Mouse (Mus musculus) forebrain, embryonic 16.5 days (tissue): Measurements from ENCODE around the gene Agrn. TPM values are rescaled to one million over a fixed set of nuclear protein-coding genes. Genes with fewer than 3 reads are reported as not detected.

Experiments used
- ATAC-seq: fragments of 200-750 bp; cut with Nextera tagmentation; 2 replicates; pipeline ENCODE4 v1.8.0; 2017; ENCODE audit warnings: mild to moderate bottlenecking, moderate library complexity
- H3K27ac ChIP-seq: fragments of 300-500 bp; sonication (generic); 2 replicates; pipeline ENCODE4 v1.5.1; 2014; ENCODE audit warnings: low read length, control low read depth
- H3K27me3 ChIP-seq: fragments of 300-500 bp; sonication (generic); replicated peaks from 2 replicates; pipeline ENCODE4 v1.6.1; 2014; ENCODE audit warnings: low read length; ENCODE audit not compliant: control insufficient read depth, insufficient read depth
- H3K36me3 ChIP-seq: fragments of 300-500 bp; sonication (generic); 2 replicates; pipeline ENCODE4 v1.6.1; 2014; ENCODE audit not compliant: control insufficient read depth, insufficient read depth
- H3K4me1 ChIP-seq: fragments of 300-500 bp; sonication (generic); replicated peaks from 2 replicates; pipeline ENCODE4 v1.6.1; 2014; ENCODE audit warnings: low read length; ENCODE audit not compliant: control insufficient read depth, insufficient read depth
- H3K4me2 ChIP-seq: fragments of 300-500 bp; sonication (generic); 2 replicates; pipeline ENCODE4 v1.6.1; 2014; ENCODE audit warnings: mild to moderate bottlenecking, low read length, control low read depth
- H3K4me3 ChIP-seq: fragments of 300-500 bp; sonication (generic); replicated peaks from 2 replicates; pipeline ENCODE4 v1.5.1; 2014; ENCODE audit warnings: mild to moderate bottlenecking, low read length, control low read depth
- H3K9ac ChIP-seq: fragments of 300-500 bp; sonication (generic); replicated peaks from 2 replicates; pipeline ENCODE4 v1.6.1; 2014; ENCODE audit warnings: low read depth, low read length, control low read depth
- H3K9me3 ChIP-seq: fragments of 300-500 bp; sonication (generic); 2 replicates; pipeline ENCODE4 v1.6.1; 2016; ENCODE audit warnings: low read length; ENCODE audit not compliant: control insufficient read depth
- WGBS: fragments of 180-500 bp; shearing (Covaris S2); extraction: QIAGEN DNeasy Blood & Tissue Kit; methylation state at CpG from one replicate; pipeline ENCODE4 v1.1.7; 2014; 5-methylcytosine and 5-hydroxymethylcytosine counted together
- polyA plus RNA-seq: library from polyadenylated mRNA; unstranded; fragments of >200 nt; fragmentation: Nextera tagmentation; extraction: Ambion mirVana; gene quantifications from 2 replicates; pipeline ENCODE4 v1.2.1, GENCODE M21; 2015

Gene Agrn
- polyA plus RNA-seq, 1 experiment from 2014 or later = 125 TPM

DNA sequence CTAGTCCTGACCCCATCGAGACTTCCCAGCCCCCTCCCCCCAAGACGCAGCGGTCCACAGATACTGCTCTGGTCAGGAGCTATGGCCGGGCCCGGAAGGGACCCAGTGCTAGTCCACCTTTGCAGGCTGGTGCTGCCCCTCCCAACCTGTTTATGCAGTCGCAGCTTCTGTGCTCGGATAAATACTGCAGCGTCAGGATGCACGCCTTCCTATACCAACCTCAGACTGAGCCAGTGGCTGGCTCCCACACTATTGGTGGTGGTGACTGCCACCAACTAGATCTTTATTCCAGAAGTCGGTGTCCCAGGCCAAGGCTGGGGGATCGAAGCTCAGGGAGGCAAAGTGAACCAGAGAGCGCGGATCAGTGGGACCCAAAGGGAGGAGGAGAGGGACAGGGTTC lies 62.2 kb downstream of the Agrn start:
- H3K9me3 ChIP-seq = no peaks in the 10 kb centered on the region; the same call in 1 of the 2 replicates
- H3K4me1 ChIP-seq = no peaks in the 10 kb centered on the region
- H3K27me3 ChIP-seq = no peaks in the 10 kb centered on the region
- H3K27ac ChIP-seq = no peak overlapping the region
- 91% methylated on average over 13 of the region's 13 CpGs for WGBS
- H3K4me3 ChIP-seq = no peak overlapping the region
- ATAC-seq = no peak
- no peak overlapping the region for H3K4me2 ChIP-seq
- no peaks in the 10 kb centered on the region for H3K36me3 ChIP-seq
- H3K9ac ChIP-seq = no peak overlapping the region

DNA sequence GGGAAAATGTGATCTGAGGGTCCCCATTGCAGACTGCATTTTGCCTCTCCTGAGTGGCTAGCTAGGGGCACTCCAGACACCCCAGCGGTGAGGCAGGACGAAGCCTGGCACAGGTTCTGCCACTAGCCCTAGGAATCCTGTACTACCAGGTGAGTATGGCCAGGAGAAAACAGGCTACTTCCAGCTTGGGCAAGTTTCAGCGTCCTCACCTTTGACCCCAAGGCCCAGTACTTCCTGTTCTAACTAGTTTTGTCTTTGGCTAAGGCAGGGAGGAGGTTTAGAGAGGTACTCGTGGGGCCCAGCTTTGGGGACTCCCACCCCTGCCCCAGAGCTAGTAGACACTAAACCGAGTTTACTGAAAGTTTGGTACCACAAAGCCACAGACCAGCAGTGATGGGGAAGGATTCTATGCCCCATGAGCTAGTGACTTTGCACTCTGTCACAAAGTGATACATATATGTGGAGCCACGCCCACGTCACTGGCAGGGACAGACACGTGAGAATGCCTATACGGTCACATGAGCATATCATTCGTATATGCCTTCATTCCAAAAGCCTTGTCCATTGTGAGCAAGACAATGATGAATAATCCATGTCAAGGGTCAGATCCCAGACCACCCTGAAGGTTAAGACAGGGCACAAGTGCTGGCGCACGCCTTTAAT lies 63.2 kb downstream of the Agrn start:
- Histone ChIP-seq H3K36me3 (no peaks in the 10 kb centered on the region), H3K9me3 (no peaks in the 10 kb centered on the region; the same call in 1 of the 2 replicates), H3K27ac (no peak overlapping the region), H3K4me2 (no peak overlapping the region), H3K9ac (no peak overlapping the region), H3K27me3 (no peaks in the 10 kb centered on the region), H3K4me3 (no peak overlapping the region), H3K4me1 (no peaks in the 10 kb centered on the region)
- ATAC-seq = no peak
- WGBS = 87% methylated on average over 12 of the region's 12 CpGs

DNA sequence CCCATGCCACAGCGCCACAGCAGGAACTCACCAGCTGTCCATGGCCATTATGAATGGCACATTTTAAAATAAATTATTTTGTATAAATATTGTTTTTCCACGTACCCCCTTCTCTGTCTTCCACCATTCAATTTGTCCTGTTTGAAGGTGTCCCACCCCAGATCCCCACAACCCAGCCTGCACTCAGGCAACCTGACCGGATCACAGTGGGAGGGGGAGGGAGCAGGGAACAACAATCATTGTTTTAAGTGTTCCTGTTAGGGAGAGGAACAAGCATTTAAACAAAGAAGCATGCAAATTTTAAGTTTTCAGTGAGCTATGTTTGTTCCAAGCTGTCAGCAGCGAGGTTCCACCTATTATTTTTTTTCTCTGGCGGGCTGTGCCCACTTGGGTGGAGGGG lies 64.0 kb downstream of the Agrn start:
- no peaks in the 10 kb centered on the region for H3K36me3 ChIP-seq
- H3K4me3 ChIP-seq = no peak overlapping the region
- H3K27ac ChIP-seq = no peak overlapping the region
- H3K27me3 ChIP-seq = no peaks in the 10 kb centered on the region
- WGBS = 49% methylated on average over 5 of the region's 5 CpGs
- H3K9ac ChIP-seq = no peak overlapping the region
- no peak overlapping the region for H3K4me2 ChIP-seq
- ATAC-seq = no peak
- H3K4me1 ChIP-seq = no peaks in the 10 kb centered on the region
- no peaks in the 10 kb centered on the region; the same call in 1 of the 2 replicates for H3K9me3 ChIP-seq

- 86% methylated on average over 10 of the region's 10 CpGs for WGBS
- Histone ChIP-seq H3K4me2 (no peak overlapping the region), H3K4me3 (no peak overlapping the region), H3K27me3 (no peaks in the 10 kb centered on the region), H3K36me3 (peaks cover 2% of the 10 kb centered on the region; the same call in 1 of the 2 replicates), H3K9ac (no peak overlapping the region), H3K4me1 (no peaks in the 10 kb centered on the region), H3K27ac (no peak overlapping the region), H3K9me3 (no peaks in the 10 kb centered on the region)
- no peak for ATAC-seq
Measured at GRCm38 (mm10) chr4:156130940-156131339, 66.3 kb downstream of the Agrn start.

DNA sequence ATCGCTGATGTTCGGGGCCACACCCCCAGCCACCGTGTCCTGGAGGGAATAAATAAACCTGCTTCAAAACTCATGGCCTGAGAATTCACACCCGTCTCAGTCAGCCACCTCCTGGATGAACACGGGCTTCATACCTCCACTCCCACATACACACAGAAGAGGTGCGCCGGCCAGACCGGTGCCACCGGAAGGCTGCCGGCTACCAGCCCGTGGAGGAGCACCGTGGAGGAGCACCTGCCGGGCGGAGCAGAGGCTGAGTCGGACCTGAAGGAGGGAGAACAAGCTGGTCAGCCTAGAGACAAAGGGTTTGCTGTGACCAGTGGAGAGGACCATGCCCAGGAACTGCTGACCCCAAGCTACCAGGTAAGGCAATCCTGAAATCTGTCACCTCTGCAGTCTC lies 66.9 kb downstream of the Agrn start, which contains the start of gene Rnf223:
TSS of gene Rnf223 (plus strand) at position 78 of the 400 bp plus-strand sequence.
- ATAC-seq = no peak
- peaks cover 7% of the 10 kb centered on the region; the same call in 1 of the 2 replicates for H3K36me3 ChIP-seq
- no peak within 1 kb of the TSS for H3K4me2 ChIP-seq
- H3K27me3 ChIP-seq = no peaks in the 10 kb centered on the region
- H3K9me3 ChIP-seq = no peaks in the 10 kb centered on the region
- H3K4me1 ChIP-seq = no peaks in the 10 kb centered on the region
- WGBS = 89% methylated on average over 15 of the region's 15 CpGs
- H3K9ac ChIP-seq = no peak within 1 kb of the TSS
- no peak within 1 kb of the TSS for H3K27ac ChIP-seq
- no peak within 1 kb of the TSS for H3K4me3 ChIP-seq

- Histone ChIP-seq H3K4me2 (no peak overlapping the region), H3K9me3 (no peaks in the 10 kb centered on the region), H3K27me3 (no peaks in the 10 kb centered on the region), H3K9ac (no peak overlapping the region), H3K36me3 (peaks cover 9% of the 10 kb centered on the region; the same call in 1 of the 2 replicates), H3K4me1 (no peaks in the 10 kb centered on the region), H3K27ac (no peak overlapping the region), H3K4me3 (no peak overlapping the region)
- ATAC-seq = no peak
- 85% methylated on average over 5 of the region's 5 CpGs for WGBS
Measured at GRCm38 (mm10) chr4:156128746-156129145, 68.5 kb downstream of the Agrn start.

GRCm38 (mm10) chr4:156126841-156127240 lies 70.4 kb downstream of the Agrn start:
- Histone ChIP-seq H3K36me3 (peaks cover 25% of the 10 kb centered on the region), H3K27me3 (no peaks in the 10 kb centered on the region), H3K27ac (no peak overlapping the region), H3K4me3 (no peak overlapping the region), H3K4me1 (no peaks in the 10 kb centered on the region), H3K9ac (no peak overlapping the region), H3K4me2 (no peak overlapping the region), H3K9me3 (no peaks in the 10 kb centered on the region)
- WGBS = 90% methylated on average over 7 of the region's 7 CpGs
- no peak for ATAC-seq

DNA sequence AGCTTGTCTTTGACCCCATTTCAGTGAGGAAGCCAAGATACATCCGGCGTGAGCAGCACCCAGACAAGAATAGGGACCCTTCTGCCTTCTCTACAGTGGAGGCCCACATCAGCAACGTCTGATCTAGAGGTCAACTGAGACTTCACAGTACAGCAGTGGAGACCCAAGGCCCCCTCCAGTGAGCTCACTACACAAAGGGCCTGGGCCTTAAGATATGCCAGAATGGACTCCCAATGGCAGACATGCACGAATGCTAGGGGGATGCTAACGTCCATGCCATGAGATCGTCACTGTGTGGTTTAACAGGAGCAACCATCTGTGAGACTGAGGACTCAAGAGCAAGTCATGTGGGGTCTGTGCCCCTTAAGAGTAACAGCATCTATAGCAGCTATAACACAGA lies 71.9 kb downstream of the Agrn start:
- H3K36me3 ChIP-seq = peaks cover 34% of the 10 kb centered on the region

DNA sequence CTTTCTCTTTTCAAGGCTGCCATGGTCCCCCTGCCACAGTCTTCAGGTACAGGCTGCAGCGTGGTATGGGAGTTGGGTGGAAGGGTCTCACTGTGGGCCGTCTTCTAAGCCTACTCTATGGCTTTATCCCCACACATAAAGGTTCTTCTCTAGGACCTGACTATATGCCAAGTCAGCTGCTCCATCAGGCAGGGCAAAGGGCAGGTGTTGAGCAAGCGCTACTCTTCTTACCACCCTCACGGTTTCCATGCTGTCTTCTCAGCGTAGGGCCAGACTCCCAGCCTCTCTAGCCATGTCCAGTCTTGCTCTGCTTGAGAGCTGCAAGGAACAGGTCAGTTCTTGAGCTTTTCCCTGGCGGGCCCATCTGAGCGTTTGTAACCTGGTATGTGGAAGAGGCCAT lies 73.2 kb downstream of the Agrn start:
- Histone ChIP-seq H3K9ac (no peak overlapping the region), H3K4me1 (no peaks in the 10 kb centered on the region), H3K27me3 (no peaks in the 10 kb centered on the region), H3K4me3 (no peak overlapping the region), H3K27ac (no peak overlapping the region), H3K9me3 (no peaks in the 10 kb centered on the region), H3K36me3 (peaks cover 43% of the 10 kb centered on the region), H3K4me2 (no peak overlapping the region)
- no peak for ATAC-seq
- WGBS = 98% methylated on average over 7 of the region's 7 CpGs

More for the DNA sequence above, 71.9 kb downstream of the Agrn start:
- Histone ChIP-seq H3K27me3 (no peaks in the 10 kb centered on the region), H3K9me3 (no peaks in the 10 kb centered on the region), H3K4me3 (no peak overlapping the region), H3K27ac (no peak overlapping the region), H3K4me2 (no peak overlapping the region), H3K9ac (no peak overlapping the region), H3K4me1 (no peaks in the 10 kb centered on the region)
- 97% methylated on average over 6 of the region's 6 CpGs for WGBS
- no peak for ATAC-seq
